Mouse (Mus musculus): ENCODE measurements around the gene Nipa1. TPM values are rescaled to one million over a fixed set of nuclear protein-coding genes. Genes with fewer than 3 reads are reported as not detected.

Gene Nipa1
- polyA plus RNA-seq, 1 experiment, result 0.86 TPM

DNA sequence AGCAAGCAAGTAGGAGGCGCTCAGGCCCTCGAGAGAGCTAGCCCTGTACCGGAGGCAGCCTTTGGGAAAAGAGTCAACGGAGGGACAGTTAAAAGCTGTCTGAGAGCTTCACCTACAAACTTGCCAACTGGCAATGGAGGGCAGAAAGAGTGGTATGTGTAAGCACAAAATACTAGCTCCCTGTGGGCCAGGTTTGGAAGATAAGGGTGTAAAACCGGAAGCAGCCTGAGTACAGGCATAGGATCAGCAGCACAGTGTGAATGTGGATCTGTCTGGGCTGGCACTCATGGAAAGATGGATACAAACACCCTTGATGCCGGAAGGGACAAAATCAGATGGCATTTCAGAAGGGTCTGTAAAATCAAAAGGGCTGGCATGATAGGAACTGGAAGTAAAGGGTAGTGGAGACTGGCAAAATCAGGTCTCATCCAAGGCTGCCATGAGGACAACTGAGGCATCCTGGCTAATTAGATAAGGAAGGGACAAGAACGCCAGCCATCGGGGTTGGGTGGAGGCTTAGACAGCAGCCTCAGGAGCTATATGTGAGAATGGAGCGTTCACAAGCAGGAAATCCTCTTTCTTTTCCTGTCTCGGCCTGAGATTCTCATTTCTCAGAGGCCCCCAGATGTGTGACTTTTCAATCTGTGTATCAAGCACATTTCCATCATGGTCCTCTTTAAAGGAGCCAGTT is 37.6 kb downstream of the Nipa1 start:
- H3K4me1 ChIP-seq, result peaks cover 18% of the 10 kb centered on the region
- no peak overlapping the region for H3K4me3 ChIP-seq (replicated peaks)
- H3K27me3 ChIP-seq (replicated peaks), result no peaks in the 10 kb centered on the region
- peaks cover 34% of the 10 kb centered on the region for H3K36me3 ChIP-seq (replicated peaks; ENCODE audit: low read length)
- TF ChIP-seq GATA1 (IDR thresholded peaks at IDR 0.05; ENCODE audit: borderline replicate concordance, low read length), result no peak
- no peak for TF ChIP-seq FLI1 (IDR thresholded peaks at IDR 0.05; ENCODE audit: low read length)
- no peaks in the 10 kb centered on the region for H3K9me3 ChIP-seq

- Histone ChIP-seq H3K27me3 (replicated peaks) (no peaks in the 10 kb centered on the region), H3K9me3 (no peaks in the 10 kb centered on the region), H3K4me1 (peaks cover 17% of the 10 kb centered on the region), H3K4me3 (replicated peaks) (no peak overlapping the region), H3K36me3 (replicated peaks; ENCODE audit: low read length) (peaks cover 34% of the 10 kb centered on the region)
- TF ChIP-seq GATA1 (IDR thresholded peaks at IDR 0.05; ENCODE audit: borderline replicate concordance, low read length), result no peak
- no peak for TF ChIP-seq FLI1 (IDR thresholded peaks at IDR 0.05; ENCODE audit: low read length)
Measured at GRCm38 (mm10) chr7:55981511-55981910, 38.2 kb downstream of the Nipa1 start.

DNA sequence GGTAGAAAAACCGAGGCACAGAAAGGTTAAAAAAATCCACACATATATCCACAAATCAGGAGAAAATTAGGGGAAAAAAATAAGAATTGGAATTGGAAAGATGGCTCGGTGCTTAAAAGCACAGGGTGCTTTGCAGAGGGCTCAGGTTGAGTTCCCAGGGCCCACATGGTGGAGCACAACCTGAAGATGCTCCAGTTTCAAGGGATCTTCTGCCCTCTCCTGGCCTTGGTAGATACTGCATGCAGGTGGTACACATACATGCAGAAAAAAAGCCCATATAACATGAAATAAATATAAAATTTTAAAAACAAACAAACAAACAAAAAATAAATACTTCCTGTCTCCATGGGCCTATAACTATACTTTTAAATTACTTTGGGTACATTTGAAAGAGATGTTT is 45.3 kb downstream of the Nipa1 start:
- no peaks in the 10 kb centered on the region for H3K27me3 ChIP-seq (replicated peaks)
- peaks cover 4% of the 10 kb centered on the region; the same call in 1 of the 2 replicates for H3K9me3 ChIP-seq
- no peak for TF ChIP-seq FLI1 (IDR thresholded peaks at IDR 0.05; ENCODE audit: low read length)
- TF ChIP-seq GATA1 (IDR thresholded peaks at IDR 0.05; ENCODE audit: borderline replicate concordance, low read length), result no peak
- H3K4me1 ChIP-seq, result peaks cover 5% of the 10 kb centered on the region
- peaks cover 19% of the 10 kb centered on the region for H3K36me3 ChIP-seq (replicated peaks; ENCODE audit: low read length)
- no peak overlapping the region for H3K4me3 ChIP-seq (replicated peaks)

GRCm38 (mm10) chr7:55969415-55969814 is 50.3 kb downstream of the Nipa1 start:
- H3K27me3 ChIP-seq (replicated peaks), result no peaks in the 10 kb centered on the region
- H3K4me3 ChIP-seq (replicated peaks), result peak overlapping the region; percentile 2
- H3K4me1 ChIP-seq, result peaks cover 36% of the 10 kb centered on the region
- H3K9me3 ChIP-seq, result peaks cover 4% of the 10 kb centered on the region; the same call in 1 of the 2 replicates
- H3K36me3 ChIP-seq (replicated peaks; ENCODE audit: low read length), result peaks cover 7% of the 10 kb centered on the region
- TF ChIP-seq FLI1 (IDR thresholded peaks at IDR 0.05; ENCODE audit: low read length) (no peak), GATA1 (IDR thresholded peaks at IDR 0.05; ENCODE audit: borderline replicate concordance, low read length) (no peak)

GRCm38 (mm10) chr7:55968258-55968901 is 51.4 kb downstream of the Nipa1 start:
- H3K4me1 ChIP-seq, result peaks cover 46% of the 10 kb centered on the region
- no peaks in the 10 kb centered on the region for H3K27me3 ChIP-seq (replicated peaks)
- no peaks in the 10 kb centered on the region for H3K9me3 ChIP-seq
- no peaks in the 10 kb centered on the region for H3K36me3 ChIP-seq (replicated peaks; ENCODE audit: low read length)
- peak overlapping the region; percentile 91 for H3K4me3 ChIP-seq (replicated peaks)
- no peak for TF ChIP-seq GATA1 (IDR thresholded peaks at IDR 0.05; ENCODE audit: borderline replicate concordance, low read length)
- TF ChIP-seq FLI1 (IDR thresholded peaks at IDR 0.05; ENCODE audit: low read length), result no peak

- Histone ChIP-seq H3K36me3 (replicated peaks; ENCODE audit: low read length) (no peaks in the 10 kb centered on the region), H3K4me1 (peaks cover 53% of the 10 kb centered on the region), H3K9me3 (no peaks in the 10 kb centered on the region), H3K27me3 (replicated peaks) (no peaks in the 10 kb centered on the region), H3K4me3 (replicated peaks) (no peak overlapping the region)
- TF ChIP-seq FLI1 (IDR thresholded peaks at IDR 0.05; ENCODE audit: low read length) (no peak), GATA1 (IDR thresholded peaks at IDR 0.05; ENCODE audit: borderline replicate concordance, low read length) (no peak)
Measured at GRCm38 (mm10) chr7:55966866-55967460, 52.8 kb downstream of the Nipa1 start.

- H3K9me3 ChIP-seq, result no peaks in the 10 kb centered on the region
- H3K4me1 ChIP-seq, result peaks cover 51% of the 10 kb centered on the region
- peak within 1 kb of the TSS; percentile 99 for H3K4me3 ChIP-seq (replicated peaks)
- no peaks in the 10 kb centered on the region for H3K27me3 ChIP-seq (replicated peaks)
- no peak for TF ChIP-seq GATA1 (IDR thresholded peaks at IDR 0.05; ENCODE audit: borderline replicate concordance, low read length)
- peak; percentile 24; the same call in 1 of the 2 replicates for TF ChIP-seq FLI1 (IDR thresholded peaks at IDR 0.05; ENCODE audit: low read length)
- peaks cover 17% of the 10 kb centered on the region for H3K36me3 ChIP-seq (replicated peaks; ENCODE audit: low read length)
Measured at GRCm38 (mm10) chr7:55962004-55962908, 57.5 kb downstream of the Nipa1 start, which contains the start of gene Nipa2. Nipa2 (minus strand) TSS chr7:55962476.

GRCm38 (mm10) chr7:55960506-55960905 is 59.2 kb downstream of the Nipa1 start:
- no peak overlapping the region for H3K4me3 ChIP-seq (replicated peaks)
- H3K4me1 ChIP-seq, result peaks cover 58% of the 10 kb centered on the region
- H3K36me3 ChIP-seq (replicated peaks; ENCODE audit: low read length), result peaks cover 20% of the 10 kb centered on the region
- H3K27me3 ChIP-seq (replicated peaks), result no peaks in the 10 kb centered on the region
- no peaks in the 10 kb centered on the region for H3K9me3 ChIP-seq
- TF ChIP-seq GATA1 (IDR thresholded peaks at IDR 0.05; ENCODE audit: borderline replicate concordance, low read length) (no peak), FLI1 (IDR thresholded peaks at IDR 0.05; ENCODE audit: low read length) (no peak)

GRCm38 (mm10) chr7:55959801-55960200 is 60.0 kb downstream of the Nipa1 start:
- no peak for TF ChIP-seq FLI1 (IDR thresholded peaks at IDR 0.05; ENCODE audit: low read length)
- no peak for TF ChIP-seq GATA1 (IDR thresholded peaks at IDR 0.05; ENCODE audit: borderline replicate concordance, low read length)
- H3K27me3 ChIP-seq (replicated peaks), result no peaks in the 10 kb centered on the region
- no peaks in the 10 kb centered on the region for H3K9me3 ChIP-seq
- H3K36me3 ChIP-seq (replicated peaks; ENCODE audit: low read length), result peaks cover 21% of the 10 kb centered on the region
- H3K4me3 ChIP-seq (replicated peaks), result no peak overlapping the region
- peaks cover 59% of the 10 kb centered on the region for H3K4me1 ChIP-seq
